Mouse (Mus musculus) lung, adult 2 months (tissue): ENCODE measurements at regions not wholly inside any gene's neighbourhood (a gene's known extent, or its start where the extent isn't known, plus 50 kb on each side); places are given as distances from the start of the nearest gene placed in this dataset.

Source experiments
- CTCF ChIP-seq: fragments of 200-500 bp; IDR thresholded peaks from 2 replicates; pipeline ENCODE4 v1.5.1; 2011; ENCODE audit warnings: mild to moderate bottlenecking, low read length, control low read depth; ENCODE audit not compliant: insufficient read depth
- POLR2A ChIP-seq: fragments of 200-500 bp; IDR thresholded peaks from 2 replicates; pipeline ENCODE4 v1.6.1; 2011; ENCODE audit warnings: low read depth, mild to moderate bottlenecking, control low read depth, low read length, borderline replicate concordance; ENCODE audit errors: extremely low read depth

DNA sequence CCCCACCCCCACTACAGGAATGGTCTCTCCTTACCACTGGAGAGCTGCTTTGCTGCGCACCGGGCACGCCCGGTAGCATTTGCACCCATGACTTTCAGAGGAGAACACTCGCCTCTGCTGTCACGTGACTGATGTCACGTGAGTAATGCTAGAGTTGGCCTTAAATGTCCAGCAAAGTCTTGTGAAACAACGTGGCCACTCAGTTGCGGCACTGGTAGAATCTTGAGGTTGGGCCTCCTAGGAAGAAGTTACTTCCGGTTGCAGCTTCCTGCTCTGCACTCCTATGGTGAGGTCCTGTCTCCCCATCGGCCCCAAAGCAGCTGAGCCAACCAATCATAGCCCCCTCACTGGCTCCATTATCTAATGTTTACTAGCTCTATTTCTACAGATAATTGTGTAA is 62.7 kb upstream of the Atrnl1 start:
- no peak for TF ChIP-seq CTCF
- no peak for TF ChIP-seq POLR2A
